Mouse (Mus musculus) activated CD4-positive, CD25-positive, alpha-beta regulatory T cell (primary cell): ENCODE measurements around the gene Gm14322. TPM values are rescaled to one million over a fixed set of nuclear protein-coding genes. Genes with fewer than 3 reads are reported as not detected.

Experiments used
- polyA plus RNA-seq, 2 experiments: library from polyadenylated mRNA; unstranded; fragments of 100-300 nt; shearing (Covaris generic); gene quantifications; one replicate each; pipeline ENCODE4 v1.2.1; 2017

Gm14322 gene
- not detected for polyA plus RNA-seq

DNA sequence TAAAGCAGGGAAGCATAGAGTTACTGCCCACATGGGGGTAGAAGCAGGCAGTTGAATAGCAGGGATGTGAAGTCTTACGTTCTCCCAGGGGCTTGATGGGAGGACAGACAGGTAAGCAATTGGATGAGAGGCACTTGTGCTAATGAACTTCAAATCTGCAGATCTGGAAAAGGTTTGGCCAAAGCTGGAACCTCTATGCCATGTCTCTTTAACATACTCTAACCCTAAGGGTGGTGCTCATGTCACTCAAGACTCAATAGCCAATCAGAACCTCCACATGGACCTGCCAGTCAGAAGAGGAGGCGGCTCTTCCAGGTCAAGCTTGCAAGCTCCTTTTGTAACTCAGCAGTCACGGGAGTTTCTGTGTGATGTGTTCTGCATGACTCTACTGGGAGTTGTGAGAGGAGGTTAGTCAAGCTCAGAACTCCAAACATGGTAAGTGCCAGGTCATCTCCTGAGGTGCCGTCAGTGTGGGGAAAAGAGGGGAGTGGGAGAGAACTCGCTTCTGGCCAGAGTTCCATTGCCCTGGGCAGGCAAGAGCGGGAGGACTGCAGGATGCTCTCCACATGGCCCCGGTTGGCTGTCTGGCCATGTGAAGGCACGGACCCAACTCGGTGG, at the start of gene Gm14322:
Gene Gm14322, plus strand, starts transcription at position 348 of the 618 bp plus-strand sequence.

Other genes with a start within 250 kb of the Gm14322 start
- gene Gm14406, start 181.1 kb upstream of the Gm14322 start, polyA plus RNA-seq: not detected
- 10 to 100 TPM in 1 of 2 experiments, 1 to 10 TPM in 1; 9.4 to 10.0 TPM for gene Gm14325, start 81.0 kb downstream of the Gm14322 start, polyA plus RNA-seq
- gene Gm14327, start 137.8 kb downstream of the Gm14322 start, polyA plus RNA-seq: not detected
- under 1 TPM; 0.92 to 0.97 TPM for gene Zfp972, start 166.3 kb downstream of the Gm14322 start, polyA plus RNA-seq
- 10 to 100 TPM in 1 of 2 experiments, 1 to 10 TPM in 1; 8.3 to 10.1 TPM for gene Gm14326, start 198.0 kb downstream of the Gm14322 start, polyA plus RNA-seq